Comparison of ENCODE assay signal across 13 mouse cellular contexts in the genomic region with DNA sequence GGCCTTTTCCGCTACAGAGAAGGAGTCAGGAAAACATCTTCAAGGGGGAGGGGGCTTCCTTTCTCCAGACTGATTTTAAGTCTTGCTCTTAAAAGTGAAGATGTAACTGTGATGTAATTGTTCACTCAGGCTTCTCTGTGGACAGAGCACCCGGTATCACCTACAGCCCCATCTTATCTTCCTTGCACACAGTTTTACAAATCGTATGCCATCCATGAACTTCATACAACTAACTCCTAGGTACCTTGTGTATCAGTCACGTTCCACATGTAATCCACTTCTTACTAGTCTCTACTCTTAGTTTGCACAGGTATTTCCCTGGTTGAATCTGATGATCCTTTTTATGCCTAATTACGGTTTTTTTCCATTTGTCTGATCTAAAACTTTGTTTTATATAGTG.
"Had no signal": no experiment of that assay in that cellular context is flagged by ENCODE, and none has a peak within 500 bp of the region (broad histone marks: within the 10 kb centered on the region; RNA-seq: fewer than 3 reads in every experiment).

No protein-coding gene starts in this region.

- ATAC-seq: intestine, postnatal 0 days had no signal

- H3K4me2 ChIP-seq: limb, embryonic 13.5 days; neural tube, embryonic 15.5 days had no signal

- DNase-seq: kidney, adult 9 months; kidney, postnatal 36 days; left cerebral cortex, postnatal 4 days; lung, adult 18-20 months; midbrain, embryonic 14.5 days; thymus, adult 2 months; thymus, postnatal 25 days had no signal

- H3K27ac ChIP-seq: kidney, postnatal 0 days; limb, embryonic 13.5 days; midbrain, embryonic 10.5 days; neural tube, embryonic 15.5 days had no signal

- H3K36me3 ChIP-seq: limb, embryonic 13.5 days; midbrain, embryonic 10.5 days; neural tube, embryonic 15.5 days had no signal

- H3K9ac ChIP-seq: limb, embryonic 13.5 days; neural tube, embryonic 15.5 days had no signal

- H3K4me1 ChIP-seq: neural tube, embryonic 15.5 days had no signal

- H3K4me3 ChIP-seq: limb, embryonic 13.5 days; midbrain, embryonic 10.5 days; myocyte; neural tube, embryonic 15.5 days had no signal

- H3K27me3 ChIP-seq: limb, embryonic 13.5 days; neural tube, embryonic 15.5 days had no signal

- H3K9me3 ChIP-seq: limb, embryonic 13.5 days; midbrain, embryonic 10.5 days; neural tube, embryonic 15.5 days had no signal
